ENCODE assay signal across 8 mouse cellular contexts in genomic region chr16:90925461-90925860, GRCm38 (mm10). TPM values are rescaled to one million over a fixed set of nuclear protein-coding genes. Genes with fewer than 3 reads are reported as not detected.
DNase-seq lines count a peak whose midpoint lies in the region; ATAC-seq and TF ChIP-seq lines count a peak whose summit lies in the region.

No protein-coding gene starts in this region.

- peak; percentile 47 for DNase-seq in ES-E14 (ENCODE audit: low read depth, low spot score)
- DNase-seq in adrenal gland, postnatal 25 days, result peak; percentile 82
- peak; percentile 81 to 85 for DNase-seq in heart, postnatal 10 days
- DNase-seq in kidney, postnatal 25 days, result peak; percentile 78 to 83
- peak; percentile 89 for DNase-seq in lung, embryonic 14.5 days
- DNase-seq in right cerebral cortex, adult 18-20 months, result peak; percentile 56

- TF ChIP-seq CTCF in lung, embryonic 14.5 days (IDR thresholded peaks at IDR 0.05; ENCODE audit: low read depth), result peak; percentile 94

- no peak overlapping the region for H3K4me2 ChIP-seq in embryonic facial prominence, embryonic 12.5 days (replicated peaks)
- no peak overlapping the region for H3K4me2 ChIP-seq in lung, embryonic 14.5 days

- in situ Hi-C loops in ES-E14 (cut with MboI; ENCODE audit: low sequenced_read_pairs in 2 of 2, unreplicated experiment in 2 of 2), result no loop called here

- H3K9ac ChIP-seq in ES-E14 (ENCODE audit: insufficient read depth, low read depth, low read length, poor library complexity, severe bottlenecking), result no peak overlapping the region
- no peak overlapping the region for H3K9ac ChIP-seq in embryonic facial prominence, embryonic 12.5 days
- no peak overlapping the region for H3K9ac ChIP-seq in lung, embryonic 14.5 days

- no peaks in the 10 kb centered on the region for H3K9me3 ChIP-seq in ES-E14 (ENCODE audit: control insufficient read depth, insufficient read depth, low read depth, low read length)
- H3K9me3 ChIP-seq in embryonic facial prominence, embryonic 12.5 days, result no peaks in the 10 kb centered on the region
- H3K9me3 ChIP-seq in lung, embryonic 14.5 days (ENCODE audit: low read depth, low read length), result no peaks in the 10 kb centered on the region

- 0 out of 2 replicates have a peak, but pooled peaks have one; percentile 30 for ATAC-seq in embryonic facial prominence, embryonic 12.5 days (ENCODE audit: insufficient number of reproducible peaks, insufficient read depth, low FRiP score, low TSS enrichment)
- ATAC-seq in lung, embryonic 14.5 days (ENCODE audit: insufficient read depth), result peak; percentile 58
- ATAC-seq in monocyte, adult 5-6 weeks (replicated peaks; ENCODE audit: insufficient number of reproducible peaks, low FRiP score, low TSS enrichment, poor library complexity, severe bottlenecking), result no peak

- no peak overlapping the region for H3K4me3 ChIP-seq in ES-E14 (ENCODE audit: insufficient read depth in 1 of 2, low read depth in 1 of 2, low read length in 2 of 2, poor library complexity in 1 of 2, severe bottlenecking in 1 of 2)
- H3K4me3 ChIP-seq in embryonic facial prominence, embryonic 12.5 days, result no peak overlapping the region
- no peak overlapping the region for H3K4me3 ChIP-seq in lung, embryonic 14.5 days (ENCODE audit: low read depth, low read length)

- no peak overlapping the region for H3K27ac ChIP-seq in ES-E14 (ENCODE audit: insufficient read depth, low read depth, low read length, poor library complexity, severe bottlenecking)
- no peak overlapping the region for H3K27ac ChIP-seq in embryonic facial prominence, embryonic 12.5 days
- no peak overlapping the region for H3K27ac ChIP-seq in lung, embryonic 14.5 days (ENCODE audit: low read depth)

- 19% methylated on average over 5 of the region's 5 CpGs for WGBS in embryonic facial prominence, embryonic 12.5 days
- WGBS in lung, embryonic 14.5 days, result 17% methylated on average over 5 of the region's 5 CpGs

- H3K36me3 ChIP-seq in ES-E14 (ENCODE audit: control insufficient read depth, insufficient read depth, low read length, poor library complexity, severe bottlenecking), result peaks cover 8% of the 10 kb centered on the region; the same call in 1 of the 2 replicates
- peaks cover 16% of the 10 kb centered on the region for H3K36me3 ChIP-seq in embryonic facial prominence, embryonic 12.5 days
- H3K36me3 ChIP-seq in lung, embryonic 14.5 days (ENCODE audit: insufficient read depth), result peaks cover 9% of the 10 kb centered on the region; the same call in 1 of the 2 replicates

- no peaks in the 10 kb centered on the region for H3K27me3 ChIP-seq in embryonic facial prominence, embryonic 12.5 days
- H3K27me3 ChIP-seq in lung, embryonic 14.5 days (ENCODE audit: insufficient read depth, low read length), result no peaks in the 10 kb centered on the region

- intact Hi-C loops in heart, postnatal 10 days (cut with DNase I), result loop anchor here (2.0 to 5.0 kb wide), 2 partner anchors 95 to 198 kb away; partner anchors contain the start of gene Mis18a

- peaks cover 0 to 8% of the 10 kb centered on the region in 2 experiments; a peak in 1 of 4 replicates for H3K4me1 ChIP-seq in ES-E14 (ENCODE audit: control insufficient read depth in 2 of 2, insufficient read depth in 2 of 2, low read length in 2 of 2, poor library complexity in 1 of 2)
- H3K4me1 ChIP-seq in embryonic facial prominence, embryonic 12.5 days, result no peaks in the 10 kb centered on the region
- peaks cover 4% of the 10 kb centered on the region; the same call in 1 of the 2 replicates for H3K4me1 ChIP-seq in lung, embryonic 14.5 days (ENCODE audit: insufficient read depth)

TF ChIP-seq in ES-E14, 5 proteins besides CTCF, POLR2A, EP300 and RAD21:
- TF ChIP-seq ZC3H11A (IDR thresholded peaks at IDR 0.05; ENCODE audit: borderline replicate concordance, low read depth, low read length) (no peak), HCFC1 (IDR thresholded peaks at IDR 0.05; ENCODE audit: borderline replicate concordance, insufficient read depth, low read length) (no peak), ZNF384 (IDR thresholded peaks at IDR 0.05; ENCODE audit: low read depth, low read length) (no peak), CHD2 (IDR thresholded peaks at IDR 0.05; ENCODE audit: low read depth, low read length) (no peak), MAFK (IDR thresholded peaks at IDR 0.05; ENCODE audit: insufficient read depth, low read depth, low read length) (no peak)

RNA-seq across cellular contexts. Expression of gene Cfap298, which starts 9.5 kb away (rescaled TPM):
- 26.1 and 26.8 TPM in 2 replicates for total RNA-seq in ES-E14 (2012; rRNA removed)
- 27.7 and 31.5 TPM in 2 replicates for total RNA-seq in adrenal gland, postnatal 25 days (2021)
- 43.3 and 44.0 TPM in 2 replicates for polyA plus RNA-seq in embryonic facial prominence, embryonic 12.5 days (2016; fragmentation: Nextera tagmentation; extraction: Ambion mirVana)
- 10 to 100 TPM; 29.3 to 34.5 TPM for total RNA-seq in heart, postnatal 10 days (2021)
- polyA plus RNA-seq in lung, embryonic 14.5 days (2014; fragmentation: Nextera tagmentation; extraction: Ambion mirVana), result 42.8 and 45.2 TPM in 2 replicates
- total RNA-seq in monocyte, adult 5-6 weeks (2017), result 10.7 to 19.1 TPM (median 18.3 TPM) in 3 replicates
